Mouse (Mus musculus): ENCODE measurements around the gene Vmn2r96. TPM values are rescaled to one million over a fixed set of nuclear protein-coding genes. Genes with fewer than 3 reads are reported as not detected.

Gene Vmn2r96
- not detected for polyA plus RNA-seq (2015; fragmentation: Illumina TruSeq; extraction: RNeasy Lipid Tissue Mini Kit (QIAGEN cat#74804); ENCODE audit: insufficient read depth, low read depth, low replicate concordance)

DNA sequence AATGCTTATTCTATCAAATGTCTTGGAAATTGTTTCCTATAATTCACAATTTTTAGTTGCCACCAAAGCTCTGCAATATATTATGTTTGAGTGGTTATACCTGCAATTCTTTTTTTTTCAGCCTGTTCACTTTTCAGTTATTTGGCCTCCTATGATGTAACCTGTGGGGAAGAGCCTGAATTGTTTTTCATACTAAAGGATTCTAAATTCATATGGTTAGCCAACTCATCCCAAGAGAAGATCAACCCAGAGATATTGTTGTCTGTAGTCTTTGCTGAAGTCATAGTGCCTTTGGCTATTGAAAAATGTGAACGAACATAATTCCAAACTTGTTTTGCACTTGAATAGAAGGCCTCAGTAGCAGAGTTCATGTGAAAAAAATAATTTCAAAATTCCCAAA lies at the start of gene Vmn2r96:
Vmn2r96 (plus strand) TSS at position 301 of the 400 bp plus-strand sequence.

Other genes starting within 250 kb of the Vmn2r96 start
- gene Vmn2r95, start 149.1 kb upstream of the Vmn2r96 start, polyA plus RNA-seq (2015; fragmentation: Illumina TruSeq; extraction: RNeasy Lipid Tissue Mini Kit (QIAGEN cat#74804); ENCODE audit: insufficient read depth, low read depth, low replicate concordance): not detected

Data from pancreas, adult 10 weeks (tissue).